Mouse (Mus musculus): ENCODE measurements around the gene Gm10912. TPM values are rescaled to one million over a fixed set of nuclear protein-coding genes. Genes with fewer than 3 reads are reported as not detected.

Gm10912 gene
- 0.10 and 0.26 TPM in 2 replicates for polyA plus RNA-seq (2012; rRNA removed; ENCODE audit: low replicate concordance)

GRCm38 (mm10) chr2:104065526-104065925 lies at the start of gene Gm10912:
TSS of gene Gm10912 (plus strand) at chr2:104065826.

GRCm38 (mm10) chr2:104027458-104028138 lies 38.0 kb upstream of the Gm10912 start, which contains the start of gene Fbxo3:
TSS of gene Fbxo3 (plus strand) at chr2:104027721.

GRCm38 (mm10) chr2:104028139-104028723 lies 37.4 kb upstream of the Gm10912 start, which contains the start of gene 4931422A03Rik:
TSS of gene 4931422A03Rik (minus strand) at chr2:104028361.

GRCm38 (mm10) chr2:104068450-104068849 lies 2.8 kb downstream of the Gm10912 start, which contains the start of gene Gm10799:
TSS of gene Gm10799 (minus strand) at chr2:104068550.

GRCm38 (mm10) chr2:104069704-104070185 lies 4.1 kb downstream of the Gm10912 start, which contains the start of gene Cd59b:
TSS of gene Cd59b (plus strand) at chr2:104069849.

GRCm38 (mm10) chr2:104095741-104096213 lies 30.2 kb downstream of the Gm10912 start, which contains the start of gene Cd59a:
TSS of gene Cd59a (plus strand) at chr2:104095801.

Other genes with a start within 250 kb of the Gm10912 start
- gene Lmo2, start 107.8 kb upstream of the Gm10912 start, polyA plus RNA-seq (2012; rRNA removed; ENCODE audit: low replicate concordance): 22.7 and 46.2 TPM in 2 replicates
- gene Fbxo3, start 38.1 kb upstream of the Gm10912 start, polyA plus RNA-seq (2012; rRNA removed; ENCODE audit: low replicate concordance): 10.3 and 32.9 TPM in 2 replicates
- gene 4931422A03Rik, start 37.5 kb upstream of the Gm10912 start, polyA plus RNA-seq (2012; rRNA removed; ENCODE audit: low replicate concordance): not detected in 2 replicates
- not detected in 2 replicates for gene Gm10799, start 2.7 kb downstream of the Gm10912 start, polyA plus RNA-seq (2012; rRNA removed; ENCODE audit: low replicate concordance)
- 6.8 and 30.8 TPM in 2 replicates for gene Cd59b, start 4.0 kb downstream of the Gm10912 start, polyA plus RNA-seq (2012; rRNA removed; ENCODE audit: low replicate concordance)
- gene Cd59a, start 30.0 kb downstream of the Gm10912 start, polyA plus RNA-seq (2012; rRNA removed; ENCODE audit: low replicate concordance): 13.7 and 52.6 TPM in 2 replicates
- 0.36 and 1.7 TPM in 2 replicates for gene A930018P22Rik, start 56.9 kb downstream of the Gm10912 start, polyA plus RNA-seq (2012; rRNA removed; ENCODE audit: low replicate concordance)

Data from mammary gland, adult 2 months (tissue).